Mouse (Mus musculus) thymus, adult 2 months (tissue): ENCODE measurements around the gene Pnpla6.

Experiments
- CTCF ChIP-seq: fragments of 200-500 bp; IDR thresholded peaks from 2 replicates; pipeline ENCODE4 v1.5.1; 2012; ENCODE audit warnings: mild to moderate bottlenecking, control low read depth, low read length, moderate library complexity, borderline replicate concordance; ENCODE audit not compliant: control insufficient read depth, poor library complexity, insufficient read depth; ENCODE audit errors: extremely low read depth
- POLR2A ChIP-seq: fragments of 200-500 bp; IDR thresholded peaks from 2 replicates; pipeline ENCODE4 v1.6.1; 2012; ENCODE audit warnings: mild to moderate bottlenecking, low read length, control low read depth, moderate library complexity; ENCODE audit not compliant: control insufficient read depth, poor library complexity, insufficient read depth; ENCODE audit errors: extremely low read depth

DNA sequence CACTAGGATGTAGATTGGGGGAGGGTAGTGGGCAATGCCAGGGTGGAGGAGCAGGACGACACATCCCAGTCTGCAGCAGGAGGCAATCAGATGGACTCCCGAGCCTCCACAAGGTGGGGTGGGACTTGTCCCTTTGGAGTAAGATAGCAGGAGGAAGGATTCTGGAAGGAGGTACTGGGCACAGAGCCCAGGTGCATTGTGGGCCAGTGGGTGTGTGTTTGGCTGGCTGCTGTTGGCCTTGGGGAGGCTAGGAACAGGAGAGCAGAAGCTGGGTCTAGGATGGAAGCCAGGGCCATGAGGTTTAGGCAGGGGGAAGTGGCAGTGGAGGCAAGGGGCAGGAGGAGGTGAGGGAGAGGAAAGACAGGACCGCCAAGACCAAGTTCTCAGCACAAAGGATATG is 78.3 kb downstream of the Pnpla6 start:
- TF ChIP-seq POLR2A (no peak), CTCF (no peak)
